Mouse (Mus musculus) liver, adult (tissue): ENCODE data around the gene Pknox1.

Experiments used
- GATA4 ChIP-seq: IDR thresholded peaks from 2 replicates; pipeline ENCODE4 v1.6.1; 2014; ENCODE audit warnings: mild to moderate bottlenecking, low read length; ENCODE audit not compliant: insufficient replicate concordance

Gene Pknox1

DNA sequence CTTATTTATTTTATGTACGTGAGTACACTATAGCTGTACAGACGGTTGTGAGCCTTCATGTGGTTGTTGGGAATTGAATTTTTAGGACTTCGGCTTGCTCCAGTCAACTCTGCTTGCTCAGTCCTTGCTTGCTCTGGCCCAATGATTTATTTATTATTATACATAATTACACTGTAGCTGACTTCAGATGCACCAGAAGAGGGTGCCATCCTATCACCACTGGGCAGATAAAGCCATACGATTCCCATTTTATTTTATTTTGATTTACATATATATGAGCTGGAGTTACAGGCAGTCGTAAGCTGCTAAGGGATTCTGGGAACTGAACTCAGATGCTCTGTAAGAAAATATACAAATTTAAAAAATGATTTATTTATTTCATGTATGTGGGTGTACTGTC is 7.2 kb downstream of the Pknox1 start:
- no peak for TF ChIP-seq GATA4

DNA sequence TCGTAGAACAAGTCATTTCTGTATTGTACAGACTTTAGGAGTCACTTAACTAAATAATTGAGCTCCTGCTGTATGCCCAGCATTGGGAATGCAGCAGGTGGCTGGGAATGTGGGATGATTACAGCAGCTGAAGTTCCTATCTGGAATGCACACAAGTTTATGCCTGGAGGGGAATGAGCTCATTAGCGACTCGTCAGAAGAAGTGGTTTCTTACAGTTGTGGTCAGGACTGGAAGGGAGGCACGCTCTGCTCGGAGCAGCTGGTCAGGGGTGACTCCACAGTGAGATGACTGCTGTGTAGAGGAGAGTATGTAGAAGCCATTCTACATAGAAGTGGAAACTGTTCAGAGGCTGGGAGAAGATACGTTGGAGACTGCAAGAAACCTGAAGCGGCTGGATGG is 10.1 kb downstream of the Pknox1 start:
- no peak for TF ChIP-seq GATA4

DNA sequence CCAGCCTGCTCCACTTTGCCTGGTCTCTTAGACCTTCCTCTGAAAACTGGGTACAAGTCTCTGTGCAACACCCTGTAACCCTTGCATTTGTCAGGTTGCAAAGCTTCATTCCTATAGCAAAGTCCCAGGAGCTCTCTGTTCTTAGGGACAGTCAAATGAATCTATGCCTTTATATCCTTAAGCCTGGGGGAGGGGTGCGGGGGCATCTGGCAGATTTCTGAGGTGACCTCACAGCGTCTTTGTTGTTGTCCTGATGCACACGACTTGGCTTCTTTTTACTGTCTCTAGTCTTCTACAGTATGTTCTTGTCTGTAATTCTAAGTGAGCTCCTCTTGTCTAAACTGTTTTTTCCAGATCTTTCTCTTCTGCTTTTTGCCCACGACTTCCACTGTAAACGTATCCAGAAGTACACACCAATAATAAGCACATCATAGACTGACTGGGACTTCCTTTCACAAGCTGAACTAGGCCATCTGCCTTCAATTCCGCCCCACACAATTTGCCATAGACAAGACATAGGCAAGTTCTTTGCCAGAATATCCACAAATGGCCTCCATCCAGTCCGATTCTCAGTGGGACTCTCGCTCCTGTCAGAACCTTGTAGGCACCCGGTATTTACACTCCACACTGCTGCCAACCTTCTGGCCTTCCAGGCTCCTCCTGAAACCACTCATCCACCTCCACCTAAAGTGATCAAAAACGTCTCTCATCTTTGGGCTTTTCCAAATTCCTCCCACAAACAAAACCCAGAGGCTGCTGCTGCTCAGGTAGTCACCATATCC is 12.1 kb downstream of the Pknox1 start:
- no peak for TF ChIP-seq GATA4

DNA sequence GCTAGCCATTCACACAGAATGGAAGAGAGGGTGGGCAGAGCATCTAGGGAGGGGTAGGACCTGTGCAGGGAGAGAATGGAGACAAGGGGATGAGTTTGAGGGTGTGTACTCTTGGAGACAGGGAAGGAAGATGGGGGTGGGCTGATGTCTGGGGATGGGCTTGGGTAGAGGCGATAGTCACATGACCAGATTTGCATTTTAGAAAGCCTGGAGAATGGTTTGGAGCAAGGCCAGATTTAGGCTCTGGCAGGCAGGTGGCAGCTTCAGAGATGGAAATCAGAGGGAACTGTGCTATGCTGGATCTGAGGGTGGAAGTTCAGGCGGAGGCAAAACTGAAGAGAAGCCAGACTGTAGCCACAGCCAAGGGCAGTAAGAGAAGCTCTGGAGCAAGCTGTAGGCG is 15.8 kb downstream of the Pknox1 start:
- no peak for TF ChIP-seq GATA4

DNA sequence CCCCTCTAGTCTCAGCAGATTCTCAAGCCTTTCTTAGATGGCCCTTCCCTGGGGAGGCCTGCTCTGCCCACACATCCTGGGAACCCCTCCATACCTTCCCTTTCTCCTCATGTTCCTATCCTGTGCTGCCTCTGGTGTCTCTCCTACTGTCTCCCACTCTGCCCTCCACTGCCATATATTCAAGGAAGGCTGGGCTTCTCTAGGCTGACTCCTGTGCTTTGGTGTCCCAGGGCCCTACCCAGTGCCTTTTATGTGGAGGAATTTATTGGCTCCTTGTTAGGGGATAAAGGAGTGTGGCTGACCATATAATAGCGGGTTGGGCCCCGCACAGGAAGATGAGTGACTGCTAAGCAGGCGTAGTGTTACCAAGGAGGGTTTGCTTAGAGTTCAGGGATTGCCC is 18.7 kb downstream of the Pknox1 start:
- TF ChIP-seq GATA4 = no peak

DNA sequence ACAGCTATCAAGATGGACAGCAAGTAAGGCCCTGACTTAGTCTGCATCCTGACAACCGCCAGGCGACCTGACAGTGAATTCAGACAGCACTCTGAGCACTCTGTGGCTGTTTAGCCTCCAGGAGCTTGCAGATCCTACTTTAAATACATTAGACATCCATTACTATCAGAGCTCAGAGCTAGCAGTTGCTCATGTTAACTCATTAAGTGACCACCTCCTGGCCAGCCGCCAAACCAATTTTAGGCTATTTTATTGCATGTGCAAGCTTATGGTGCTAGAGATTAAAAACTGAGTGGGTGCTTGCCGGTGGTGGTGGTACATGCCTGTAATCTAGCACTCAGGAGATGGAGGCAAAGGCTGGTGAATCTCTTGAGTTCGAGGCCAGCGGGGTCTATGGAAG is 19.2 kb downstream of the Pknox1 start:
- TF ChIP-seq GATA4 = no peak

DNA sequence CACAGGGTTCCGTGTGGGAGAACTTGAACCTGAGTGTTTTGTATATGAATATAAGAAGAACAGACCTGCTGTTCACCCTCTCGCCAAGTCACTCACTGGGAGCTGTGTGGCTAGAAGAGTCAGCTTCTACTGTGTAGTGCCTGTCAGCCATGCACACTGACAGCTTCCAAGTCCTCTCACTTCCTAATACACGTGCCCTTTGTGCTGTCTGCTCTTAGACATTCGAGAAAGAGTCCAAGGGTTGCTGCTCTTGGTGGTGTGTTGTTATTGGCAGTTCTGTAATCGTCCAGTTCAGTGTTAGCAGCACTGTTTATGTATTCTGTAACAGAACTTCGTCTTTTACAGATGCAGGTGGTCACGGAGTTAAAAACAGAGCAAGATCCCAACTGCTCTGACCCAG is 23.6 kb downstream of the Pknox1 start:
- no peak for TF ChIP-seq GATA4

DNA sequence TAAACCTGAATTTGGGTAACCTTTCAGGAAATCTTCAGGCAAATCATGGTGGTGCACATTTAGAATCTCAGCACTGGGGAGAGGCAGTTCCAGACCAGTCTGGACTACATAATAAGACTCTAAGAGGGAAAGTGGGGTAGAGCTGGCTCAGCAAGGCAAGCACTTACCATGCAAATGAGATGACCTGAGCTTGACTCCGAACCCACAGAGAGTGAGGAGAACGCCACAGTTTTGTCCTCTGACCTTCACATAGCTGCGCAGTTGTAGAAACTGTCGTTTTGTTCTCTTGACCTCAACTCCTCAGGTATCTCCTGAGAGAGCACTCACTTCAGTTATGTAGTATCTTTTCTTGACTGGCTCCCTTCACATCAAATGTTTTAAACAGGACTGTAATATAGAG is 24.2 kb downstream of the Pknox1 start:
- no peak for TF ChIP-seq GATA4

DNA sequence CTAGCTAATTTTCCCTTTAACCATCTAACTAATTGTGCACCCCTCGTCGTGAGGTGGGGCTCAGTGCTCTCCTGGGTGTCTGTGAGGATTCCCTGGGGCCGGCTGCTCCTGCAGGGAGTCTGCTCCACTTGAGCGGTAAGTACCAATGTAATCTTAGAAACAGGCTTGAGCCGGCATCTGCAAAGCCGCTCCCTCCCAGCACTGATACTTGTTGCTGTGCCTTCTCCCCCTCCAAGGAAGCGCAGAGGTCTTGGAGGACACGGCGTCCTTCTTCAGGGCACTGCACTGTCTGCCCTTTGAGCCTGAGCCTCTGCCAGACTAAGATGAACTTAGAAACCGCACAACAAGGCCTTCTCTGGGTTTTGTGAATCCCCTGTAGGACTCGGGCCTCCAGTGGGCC is 26.3 kb downstream of the Pknox1 start:
- TF ChIP-seq GATA4 = no peak

DNA sequence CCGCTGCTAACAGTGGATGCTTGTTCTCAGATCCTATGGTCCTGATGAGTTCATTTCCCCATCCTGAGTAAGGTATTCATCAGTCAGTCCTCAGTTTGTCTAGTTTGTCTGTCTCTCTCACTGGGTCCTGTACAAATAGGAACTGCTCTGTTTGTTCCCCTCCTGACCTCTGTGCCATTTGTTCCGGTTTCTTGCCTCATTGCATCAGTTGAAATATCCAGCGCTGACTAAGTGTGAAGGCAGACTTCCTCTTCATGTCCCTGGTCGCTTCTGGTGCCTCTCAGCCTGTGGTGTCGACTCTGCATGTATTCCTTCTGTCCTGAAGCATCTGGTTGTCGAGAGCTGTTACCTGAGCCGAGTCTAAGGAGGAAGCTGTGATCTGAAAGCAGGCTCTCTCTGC is 30.1 kb downstream of the Pknox1 start:
- no peak for TF ChIP-seq GATA4

DNA sequence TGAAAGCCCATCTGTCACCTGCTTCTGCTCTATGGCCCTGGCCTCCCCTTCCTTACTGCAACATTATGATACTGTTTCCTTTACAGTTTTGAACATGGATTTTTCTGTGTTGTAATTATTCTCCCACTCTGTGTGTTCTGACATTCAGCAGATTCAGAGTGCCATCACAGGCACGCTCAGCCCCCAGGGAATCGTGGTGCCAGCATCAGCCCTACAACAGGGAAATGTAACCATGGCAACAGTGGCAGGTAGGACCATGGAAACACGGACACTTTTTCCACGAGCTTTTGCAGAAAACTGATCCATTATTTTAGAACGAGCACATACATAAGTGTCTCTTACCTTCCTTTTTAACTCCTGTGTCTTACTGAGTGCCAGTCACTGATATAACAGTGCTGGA is 30.5 kb downstream of the Pknox1 start:
- TF ChIP-seq GATA4 = no peak

DNA sequence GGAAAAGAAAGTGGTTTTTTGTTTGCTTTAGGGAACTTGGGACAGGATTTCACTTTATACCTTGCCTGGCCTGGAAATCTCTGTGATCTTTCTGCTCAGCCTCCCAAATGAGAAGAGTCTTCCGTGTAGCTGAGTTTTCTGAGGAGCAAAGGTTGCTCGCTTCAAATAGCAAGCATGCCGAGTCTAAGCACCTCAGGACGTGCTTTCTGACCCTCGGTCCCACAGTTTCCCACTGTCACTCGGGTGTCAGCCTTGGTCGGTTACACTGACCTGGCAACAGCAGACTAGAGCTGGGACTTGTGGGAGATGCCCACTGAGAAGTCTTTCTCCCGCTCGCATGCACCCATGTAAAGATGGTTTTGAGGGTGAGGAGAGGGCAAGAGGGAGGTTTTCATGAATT is 33.4 kb downstream of the Pknox1 start:
- TF ChIP-seq GATA4 = no peak

DNA sequence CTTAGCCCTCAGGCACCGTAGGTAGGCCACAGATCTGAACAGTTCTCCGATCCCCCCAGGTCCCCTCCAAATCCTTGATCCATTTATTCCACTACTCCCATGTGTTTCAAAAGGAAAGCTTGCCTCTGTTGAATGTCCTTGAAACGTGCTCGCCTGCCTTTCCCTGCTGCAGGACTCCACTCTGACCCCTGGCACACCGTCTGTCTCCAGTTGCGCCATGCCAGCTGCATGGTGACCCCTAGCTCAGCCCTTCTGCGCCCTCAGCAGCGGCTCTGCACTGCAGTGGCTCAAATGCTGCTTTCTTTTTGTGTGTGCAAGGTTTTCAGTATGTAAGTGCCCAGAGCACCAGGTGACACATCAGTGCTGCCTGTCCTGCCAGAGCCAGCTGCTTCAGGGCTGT is 34.1 kb downstream of the Pknox1 start:
- no peak for TF ChIP-seq GATA4

DNA sequence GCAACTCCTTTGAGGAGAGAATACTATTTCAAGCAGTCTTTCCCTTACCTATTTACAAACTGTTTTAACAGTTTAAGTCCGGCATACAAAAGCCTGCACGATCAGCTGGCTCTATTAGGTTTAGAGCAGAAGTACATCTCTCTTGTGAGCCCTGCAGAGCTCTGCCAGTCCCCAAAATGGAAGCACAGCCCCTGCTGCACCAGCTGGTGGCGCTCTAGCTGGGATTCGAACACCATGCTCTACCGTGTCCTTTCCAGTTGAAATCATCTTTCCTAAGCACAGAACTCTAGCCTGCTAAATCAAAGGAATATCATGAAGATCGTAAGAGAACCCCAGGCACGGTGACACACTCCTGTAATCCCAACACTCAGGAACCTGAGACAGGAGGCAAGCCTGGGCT is 41.9 kb downstream of the Pknox1 start:
- no peak for TF ChIP-seq GATA4

DNA sequence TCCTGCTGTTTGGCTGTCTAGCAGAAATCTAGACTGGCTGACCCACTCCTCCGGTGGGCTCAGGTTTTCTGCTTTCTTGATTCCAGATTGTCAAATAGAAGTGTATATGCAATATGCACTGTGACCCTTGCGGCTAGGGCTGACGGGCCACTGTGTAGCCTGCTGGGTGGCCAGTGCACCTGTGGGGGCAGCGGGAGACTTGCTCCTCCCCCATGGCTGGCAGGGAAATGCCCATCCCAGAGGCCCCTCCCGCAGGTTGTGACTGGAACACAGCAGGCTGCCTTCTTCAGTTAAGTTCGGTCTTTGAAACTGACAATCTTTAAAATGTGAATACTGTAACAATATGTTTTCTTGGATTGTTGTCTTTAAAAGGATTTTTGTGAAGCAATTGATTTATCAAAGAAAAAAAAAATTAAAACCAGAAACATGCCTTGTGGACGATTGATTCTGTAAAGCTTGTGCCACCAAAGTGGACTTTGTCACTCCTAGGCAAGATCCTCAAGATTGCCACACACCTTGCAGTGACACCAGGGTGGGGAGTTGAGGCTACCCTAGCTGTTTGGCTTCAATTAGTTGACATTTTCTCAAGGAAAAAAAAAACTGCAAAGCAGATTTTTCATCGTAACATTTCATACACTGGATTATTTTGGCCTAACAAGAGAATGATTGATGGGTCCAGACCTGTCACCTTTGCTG is 42.9 kb downstream of the Pknox1 start:
- TF ChIP-seq GATA4 = no peak

DNA sequence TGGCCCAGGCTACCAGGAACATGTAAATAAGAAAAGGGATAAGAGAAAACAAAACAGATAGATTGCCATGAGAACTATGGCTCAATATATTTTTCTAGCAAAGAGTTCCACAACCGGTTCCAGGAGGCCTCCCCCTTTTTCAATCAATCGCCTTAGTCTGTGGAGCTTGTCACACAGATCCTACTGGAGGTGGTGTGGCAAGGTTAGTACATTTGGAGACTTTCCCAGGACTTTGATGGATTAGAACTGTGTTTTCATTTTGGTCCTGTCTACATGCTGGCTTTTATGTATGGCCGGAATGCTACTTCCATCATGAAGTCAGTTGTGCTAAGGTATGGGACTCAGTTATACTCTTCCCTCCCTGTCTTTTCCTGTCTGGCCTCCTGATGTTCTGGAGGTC is 45.4 kb downstream of the Pknox1 start:
- no peak for TF ChIP-seq GATA4
